Mouse (Mus musculus) brain, adult 2 months (tissue): ENCODE results near the gene Grm2.
"Not testable (repeated sequence)": the region's sequence is repeated elsewhere in the genome, so short reads cannot be mapped to it uniquely, and the experiment has no call there.

ENCODE experiments used
- DNase-seq: peaks from one replicate; pipeline ENCODE4 v3.0.0; 2011; ENCODE audit warnings: low read depth, low spot score

Grm2 gene

GRCm38 (mm10) chr9:106652720-106653119 is 3.2 kb downstream of the Grm2 start:
- DNase-seq, result peak; percentile 68

- DNase-seq, result peak; percentile 27
These were observed 8.7 kb downstream of the Grm2 start for GRCm38 (mm10) chr9:106647226-106647625.

- DNase-seq, result peak; percentile 64
These were observed 10.1 kb downstream of the Grm2 start for GRCm38 (mm10) chr9:106645684-106646271.

- DNase-seq, result no peak
These were observed 12.1 kb downstream of the Grm2 start for GRCm38 (mm10) chr9:106643787-106644186.

- DNase-seq, result peak; percentile 88
These were observed 12.8 kb downstream of the Grm2 start for GRCm38 (mm10) chr9:106643128-106643527.

- no peak for DNase-seq
These were observed 14.5 kb downstream of the Grm2 start for GRCm38 (mm10) chr9:106641346-106641745.

- DNase-seq, result no peak
These were observed 17.7 kb downstream of the Grm2 start for GRCm38 (mm10) chr9:106638154-106638553.

GRCm38 (mm10) chr9:106632185-106632584 is 23.7 kb downstream of the Grm2 start:
- DNase-seq, result no peak

GRCm38 (mm10) chr9:106627796-106628195 is 28.1 kb downstream of the Grm2 start:
- DNase-seq, result not testable (repeated sequence)

- no peak for DNase-seq
These were observed 29.6 kb downstream of the Grm2 start, which contains the start of gene Iqcf6 for GRCm38 (mm10) chr9:106626282-106626681. Gene Iqcf6 (plus strand): TSS chr9:106626582.

GRCm38 (mm10) chr9:106617496-106617895 is 38.4 kb downstream of the Grm2 start:
- DNase-seq, result peak; percentile 55

- DNase-seq, result no peak
These were observed 39.6 kb downstream of the Grm2 start for GRCm38 (mm10) chr9:106616306-106616705.

- DNase-seq, result peak; percentile 44
These were observed 41.3 kb downstream of the Grm2 start for GRCm38 (mm10) chr9:106614616-106615015.

GRCm38 (mm10) chr9:106613951-106614350 is 41.9 kb downstream of the Grm2 start:
- no peak for DNase-seq

GRCm38 (mm10) chr9:106610727-106611126 is 45.2 kb downstream of the Grm2 start:
- no peak for DNase-seq

GRCm38 (mm10) chr9:106600546-106600945 is 55.3 kb downstream of the Grm2 start:
- DNase-seq, result peak; percentile 86

- DNase-seq, result no peak
These were observed 57.4 kb downstream of the Grm2 start for GRCm38 (mm10) chr9:106598466-106598865.

- DNase-seq, result peak; percentile 80
These were observed 60.0 kb downstream of the Grm2 start for GRCm38 (mm10) chr9:106595836-106596235.

- DNase-seq, result not testable (repeated sequence)
These were observed 60.5 kb downstream of the Grm2 start for GRCm38 (mm10) chr9:106595402-106595801.
